Mouse (Mus musculus) olfactory bulb, adult 2 months (tissue): ENCODE results near the gene Nudt14.

Source experiments
- CTCF ChIP-seq: fragments of 200-500 bp; IDR thresholded peaks from 2 replicates; pipeline ENCODE4 v1.5.1; 2012; ENCODE audit warnings: low read depth, mild to moderate bottlenecking, low read length, moderate library complexity; ENCODE audit not compliant: insufficient read depth
- POLR2A ChIP-seq: fragments of 200-500 bp; IDR thresholded peaks from 2 replicates; pipeline ENCODE4 v1.6.1; 2012; ENCODE audit warnings: mild to moderate bottlenecking, low read depth, low read length, moderate library complexity; ENCODE audit not compliant: insufficient read depth

GRCm38 (mm10) chr12:112977156-112977555 lies 35.2 kb upstream of the Nudt14 start:
- TF ChIP-seq CTCF (no peak), POLR2A (no peak)
